Comparison of ENCODE assay signal across 20 mouse cellular contexts in the genomic region with DNA sequence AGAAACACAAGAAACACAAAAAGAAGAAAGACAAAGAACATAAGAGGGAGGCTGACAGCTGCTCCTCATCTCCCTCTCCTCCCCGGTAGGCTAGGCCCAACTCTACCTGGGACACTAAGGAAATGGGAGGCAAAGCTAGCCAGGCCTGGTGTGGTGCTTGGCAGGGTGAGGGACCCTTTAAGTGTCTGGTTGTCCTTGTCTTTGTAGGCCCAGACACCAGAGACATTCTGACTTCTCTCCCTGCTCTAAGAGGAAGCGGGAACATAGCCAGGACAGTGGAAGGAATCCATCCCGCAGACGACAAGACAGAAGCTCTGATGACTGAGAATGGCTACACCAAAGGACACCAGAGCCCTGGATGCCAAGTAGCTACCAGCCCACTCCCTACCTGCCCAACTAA. TPM values are rescaled to one million over a fixed set of nuclear protein-coding genes. Genes with fewer than 3 reads are reported as not detected.
DNase-seq lines count a peak whose midpoint lies in the region; ATAC-seq and TF ChIP-seq lines count a peak whose summit lies in the region.
"Had no signal": no experiment of that assay in that cellular context is flagged by ENCODE, and none has a peak within 500 bp of the region (broad histone marks: within the 10 kb centered on the region; RNA-seq: fewer than 3 reads in every experiment).

No protein-coding gene starts in this region.

- TF ChIP-seq CTCF in MEL (IDR thresholded peaks at IDR 0.05 in 2 of 3, conservative IDR thresholded peaks at IDR 0.05 in 1 of 3; ENCODE audit: control insufficient read depth in 1 of 3, insufficient read depth in 1 of 3, low read depth in 2 of 3, low read length in 3 of 3, poor library complexity in 1 of 3, severe bottlenecking in 1 of 3) = no peak

- no peaks in the 10 kb centered on the region for H3K27me3 ChIP-seq in liver, embryonic 11.5 days (replicated peaks; ENCODE audit: control insufficient read depth, insufficient read depth, low read length)
- no peaks in the 10 kb centered on the region for H3K27me3 ChIP-seq in MEL (ENCODE audit: control insufficient read depth in 1 of 2, insufficient read depth in 2 of 2, low read length in 2 of 2)
- H3K27me3 ChIP-seq in intestine, embryonic 15.5 days (replicated peaks) = no peaks in the 10 kb centered on the region
- H3K27me3 ChIP-seq: heart, embryonic 15.5 days; neural tube, embryonic 12.5 days had no signal

- no peak for TF ChIP-seq EP300 in MEL (IDR thresholded peaks at IDR 0.05; ENCODE audit: low read depth in 1 of 2, low read length in 2 of 2)

- peaks cover 31% of the 10 kb centered on the region for H3K79me2 ChIP-seq in MEL (ENCODE audit: control insufficient read depth, insufficient read depth, low read length, poor library complexity)

- no peak overlapping the region for H3K4me3 ChIP-seq in liver, embryonic 11.5 days (ENCODE audit: low read depth, low read length)
- H3K4me3 ChIP-seq in MEL (ENCODE audit: control insufficient read depth in 1 of 2, insufficient read depth in 1 of 2, low read depth in 2 of 2, low read length in 2 of 2) = no peak overlapping the region
- H3K4me3 ChIP-seq in intestine, embryonic 15.5 days (replicated peaks) = no peak overlapping the region
- H3K4me3 ChIP-seq: heart, adult 2 months had no signal

- H3K9me3 ChIP-seq in liver, embryonic 11.5 days (ENCODE audit: control insufficient read depth, low read length) = no peaks in the 10 kb centered on the region
- H3K9me3 ChIP-seq in MEL (replicated peaks; ENCODE audit: insufficient read depth, low read length) = no peaks in the 10 kb centered on the region
- H3K9me3 ChIP-seq in intestine, embryonic 15.5 days = no peaks in the 10 kb centered on the region
- H3K9me3 ChIP-seq: heart, embryonic 15.5 days; neural tube, embryonic 12.5 days had no signal

- TF ChIP-seq POLR2A in MEL (IDR thresholded peaks at IDR 0.05; ENCODE audit: control insufficient read depth in 1 of 2, insufficient read depth in 1 of 2, low read depth in 1 of 2, low read length in 2 of 2, poor library complexity in 1 of 2) = peak in 1 of 2 experiments; percentile 37; a peak in 1 of 4 replicates

- TF ChIP-seq RAD21 in MEL (IDR thresholded peaks at IDR 0.05; ENCODE audit: low read depth, low read length) = no peak

- DNase-seq in liver, embryonic 11.5 days (ENCODE audit: low spot score) = no peak
- DNase-seq in liver (no peak), MEL (ENCODE audit: low read depth, low spot score) (peak; percentile 33)
- DNase-seq in naive thymus-derived CD4-positive, alpha-beta T cell, adult 2 months (ENCODE audit: low read depth) = peak; percentile 19
- no peak for DNase-seq in frontal cortex, adult 2 months (ENCODE audit: extremely low spot score in 1 of 2, low spot score in 1 of 2)
- DNase-seq in cerebellum, adult 8-10 months = no peak
- DNase-seq: B cell, adult 2 months; embryo, embryonic 11 days; gastrocnemius, postnatal 14 days; heart, adult 2 months; heart, postnatal 4 days; kidney, adult 8-10 months; kidney, postnatal 14 days; lung, postnatal 14 days; spleen, adult 18-20 months; thymus, adult 2 months had no signal

- H3K9ac ChIP-seq in liver, embryonic 11.5 days (ENCODE audit: low read depth, low read length) = no peak overlapping the region
- no peak overlapping the region for H3K9ac ChIP-seq in MEL (ENCODE audit: control insufficient read depth, low read depth, low read length, poor library complexity, severe bottlenecking)
- H3K9ac ChIP-seq in intestine, embryonic 15.5 days = no peak overlapping the region
- H3K9ac ChIP-seq: neural tube, embryonic 12.5 days had no signal

- 87% methylated on average over 4 of the region's 4 CpGs for WGBS in liver, embryonic 11.5 days
- 84% methylated on average over 4 of the region's 4 CpGs for WGBS in intestine, embryonic 15.5 days

- ATAC-seq in liver, embryonic 11.5 days (replicated peaks; ENCODE audit: low FRiP score) = no peak
- no peak for ATAC-seq in intestine, embryonic 15.5 days

- H3K36me3 ChIP-seq in liver, embryonic 11.5 days (ENCODE audit: control insufficient read depth, insufficient read depth, low read length) = peaks cover 39% of the 10 kb centered on the region
- H3K36me3 ChIP-seq in MEL (ENCODE audit: control insufficient read depth in 1 of 2, insufficient read depth in 2 of 2, low read length in 2 of 2) = peaks cover 18 to 38% of the 10 kb centered on the region in 2 experiments
- peaks cover 27% of the 10 kb centered on the region for H3K36me3 ChIP-seq in intestine, embryonic 15.5 days

- H3K4me1 ChIP-seq in liver, embryonic 11.5 days (replicated peaks; ENCODE audit: control insufficient read depth, insufficient read depth, low read length) = peaks cover 23% of the 10 kb centered on the region
- H3K4me1 ChIP-seq in MEL (ENCODE audit: control insufficient read depth in 1 of 2, insufficient read depth in 2 of 2, low read length in 2 of 2) = peaks cover 2 to 19% of the 10 kb centered on the region in 2 experiments; a peak in 3 of 4 replicates
- peaks cover 32% of the 10 kb centered on the region for H3K4me1 ChIP-seq in intestine, embryonic 15.5 days (replicated peaks)

- H3K27ac ChIP-seq in liver, embryonic 11.5 days (ENCODE audit: low read depth, low read length) = no peak overlapping the region
- H3K27ac ChIP-seq in MEL (ENCODE audit: control insufficient read depth, low read depth, low read length) = no peak overlapping the region
- H3K27ac ChIP-seq in intestine, embryonic 15.5 days = no peak overlapping the region; the same call in 1 of the 2 replicates
- H3K27ac ChIP-seq: neural tube, embryonic 12.5 days had no signal

- H3K4me2 ChIP-seq in liver, embryonic 11.5 days = peak overlapping the region; percentile 96
- H3K4me2 ChIP-seq in intestine, embryonic 15.5 days (replicated peaks) = 0 out of 2 replicates have a peak overlapping the region, but pooled peaks have one; percentile 80

TF ChIP-seq in MEL, 35 proteins besides CTCF, POLR2A, EP300 and RAD21:
- no peak for TF ChIP-seq KAT2A (conservative IDR thresholded peaks at IDR 0.05; ENCODE audit: low read depth, low read length)
- 0 out of 2 replicates have a peak, but pooled peaks have one; percentile 36 for TF ChIP-seq POLR2AphosphoS5 (IDR thresholded peaks at IDR 0.05; ENCODE audit: borderline replicate concordance, low read depth, low read length)
- TF ChIP-seq MAZ (IDR thresholded peaks at IDR 0.05; ENCODE audit: low read depth, low read length) = no peak
- TF ChIP-seq ZMIZ1 (IDR thresholded peaks at IDR 0.05; ENCODE audit: low read depth, low read length) = peak; percentile 13; the same call in 1 of the 2 replicates
- no peak for TF ChIP-seq MAFK (IDR thresholded peaks at IDR 0.05; ENCODE audit: borderline replicate concordance, low read depth, low read length)

RNA-seq across cellular contexts. Expression of a gene that starts 1.9 kb away (rescaled TPM):
- 38.4 and 41.3 TPM in 2 replicates for polyA plus RNA-seq in liver, embryonic 11.5 days (2014; fragmentation: Nextera tagmentation; extraction: Ambion mirVana)
- total RNA-seq in MEL (2012; rRNA removed) = 29.7 and 35.5 TPM in 2 replicates
- 10 to 100 TPM in 1 of 2 experiments, not detected in 1; 59.8 TPM for polyA plus RNA-seq in MEL (2012; ENCODE audit: insufficient read depth in 1 of 2, insufficient read length in 2 of 2, low read depth in 1 of 2, low replicate concordance in 2 of 2, missing spikeins in 1 of 2)
- 29.1 and 30.2 TPM in 2 replicates for polyA plus RNA-seq in intestine, embryonic 15.5 days (2015; fragmentation: Nextera tagmentation; extraction: Ambion mirVana)
- polyA plus RNA-seq in frontal cortex, adult 2 months (2012; rRNA removed) = 33.2 and 35.6 TPM in 2 replicates

RNA-seq across cellular contexts. Expression of a gene that starts 7.7 kb away (rescaled TPM):
- polyA plus RNA-seq in liver, embryonic 11.5 days (2014; fragmentation: Nextera tagmentation; extraction: Ambion mirVana) = 104 and 106 TPM in 2 replicates
- 75.0 and 75.5 TPM in 2 replicates for total RNA-seq in MEL (2012; rRNA removed)
- 10 to 100 TPM in 1 of 2 experiments, not detected in 1; 68.5 TPM for polyA plus RNA-seq in MEL (2012; ENCODE audit: insufficient read depth in 1 of 2, insufficient read length in 2 of 2, low read depth in 1 of 2, low replicate concordance in 2 of 2, missing spikeins in 1 of 2)
- 101 and 103 TPM in 2 replicates for polyA plus RNA-seq in intestine, embryonic 15.5 days (2015; fragmentation: Nextera tagmentation; extraction: Ambion mirVana)
- 48.7 and 58.2 TPM in 2 replicates for polyA plus RNA-seq in frontal cortex, adult 2 months (2012; rRNA removed)

RNA-seq across cellular contexts. Expression of a gene that starts 18.0 kb away (rescaled TPM):
- polyA plus RNA-seq in liver, embryonic 11.5 days (2014; fragmentation: Nextera tagmentation; extraction: Ambion mirVana) = 131 and 134 TPM in 2 replicates
- 249 and 295 TPM in 2 replicates for total RNA-seq in MEL (2012; rRNA removed)
- polyA plus RNA-seq in MEL (2012; ENCODE audit: insufficient read depth in 1 of 2, insufficient read length in 2 of 2, low read depth in 1 of 2, low replicate concordance in 2 of 2, missing spikeins in 1 of 2) = 100 to 1,000 TPM in 1 of 2 experiments, not detected in 1; 215 TPM
- 109 and 126 TPM in 2 replicates for polyA plus RNA-seq in intestine, embryonic 15.5 days (2015; fragmentation: Nextera tagmentation; extraction: Ambion mirVana)
- 232 and 250 TPM in 2 replicates for polyA plus RNA-seq in frontal cortex, adult 2 months (2012; rRNA removed)

RNA-seq across cellular contexts. Expression of a gene that starts 18.1 kb away (rescaled TPM):
- 505 and 548 TPM in 2 replicates for polyA plus RNA-seq in liver, embryonic 11.5 days (2014; fragmentation: Nextera tagmentation; extraction: Ambion mirVana)
- total RNA-seq in MEL (2012; rRNA removed) = 541 and 555 TPM in 2 replicates
- 100 to 1,000 TPM in 1 of 2 experiments, not detected in 1; 617 TPM for polyA plus RNA-seq in MEL (2012; ENCODE audit: insufficient read depth in 1 of 2, insufficient read length in 2 of 2, low read depth in 1 of 2, low replicate concordance in 2 of 2, missing spikeins in 1 of 2)
- 688 and 694 TPM in 2 replicates for polyA plus RNA-seq in intestine, embryonic 15.5 days (2015; fragmentation: Nextera tagmentation; extraction: Ambion mirVana)
- 593 and 603 TPM in 2 replicates for polyA plus RNA-seq in frontal cortex, adult 2 months (2012; rRNA removed)

RNA-seq across cellular contexts. Expression of a gene that starts 27.0 kb away (rescaled TPM):
- 0.07 TPM in 1 of 2 replicates, not detected in the other for polyA plus RNA-seq in liver, embryonic 11.5 days (2014; fragmentation: Nextera tagmentation; extraction: Ambion mirVana)
- 0.08 TPM in 1 of 2 replicates, not detected in the other for total RNA-seq in MEL (2012; rRNA removed)
- polyA plus RNA-seq in MEL (2012; ENCODE audit: insufficient read depth in 1 of 2, insufficient read length in 2 of 2, low read depth in 1 of 2, low replicate concordance in 2 of 2, missing spikeins in 1 of 2) = under 1 TPM in 1 of 2 experiments, not detected in 1; 0.07 TPM
- polyA plus RNA-seq in intestine, embryonic 15.5 days (2015; fragmentation: Nextera tagmentation; extraction: Ambion mirVana) = 1.1 and 1.3 TPM in 2 replicates
- 13.8 and 16.7 TPM in 2 replicates for polyA plus RNA-seq in frontal cortex, adult 2 months (2012; rRNA removed)
- total RNA-seq: megakaryocyte, adult 5-6 weeks had no signal

Comparison
In these comparisons a context has a peak if more than half of its experiments do, and no peak if none do; other contexts are left out.
1. DNase-seq: peak in MEL (single experiment) and naive thymus-derived CD4-positive, alpha-beta T cell, adult 2 months (single experiment); none in liver, embryonic 11.5 days (single experiment), liver (single experiment), frontal cortex, adult 2 months (0 of 2) and cerebellum, adult 8-10 months (single experiment).